Mouse (Mus musculus) midbrain, embryonic 10.5 days (tissue): ENCODE results near the gene Prkar1a. TPM values are rescaled to one million over a fixed set of nuclear protein-coding genes. Genes with fewer than 3 reads are reported as not detected.
"Not testable (repeated sequence)": the region's sequence is repeated elsewhere in the genome, so short reads cannot be mapped to it uniquely, and the experiment has no call there.

ENCODE experiments used
- DNase-seq: peaks from one replicate; pipeline ENCODE4 v3.0.0-alpha.2; 2017; ENCODE audit warnings: low spot score
- H3K27ac ChIP-seq: fragments of 300-500 bp; sonication (generic); replicated peaks from 2 replicates; pipeline ENCODE4 v1.5.1; 2016; ENCODE audit warnings: mild to moderate bottlenecking
- H3K27me3 ChIP-seq: fragments of 300-500 bp; sonication (generic); 2 replicates; pipeline ENCODE4 v1.6.1; 2016; ENCODE audit warnings: low read depth, mild to moderate bottlenecking; ENCODE audit not compliant: poor library complexity, severe bottlenecking
- H3K36me3 ChIP-seq: fragments of 300-500 bp; sonication (generic); 2 replicates; pipeline ENCODE4 v1.6.1; 2016; ENCODE audit warnings: mild to moderate bottlenecking, moderate library complexity
- H3K4me1 ChIP-seq: fragments of 300-500 bp; sonication (generic); 2 replicates; pipeline ENCODE4 v1.6.1; 2016
- H3K4me3 ChIP-seq: fragments of 300-500 bp; sonication (generic); 2 replicates; pipeline ENCODE4 v1.5.1; 2016; ENCODE audit warnings: mild to moderate bottlenecking, moderate library complexity
- H3K9me3 ChIP-seq: fragments of 300-500 bp; sonication (generic); replicated peaks from 2 replicates; pipeline ENCODE4 v1.6.1; 2016; ENCODE audit warnings: mild to moderate bottlenecking
- WGBS: fragments of 180-500 bp; shearing (Covaris S2); methylation state at CpG from one replicate; pipeline ENCODE4 v1.1.7; 2016; 5-methylcytosine and 5-hydroxymethylcytosine counted together
- polyA plus RNA-seq: library from polyadenylated mRNA; unstranded; fragments of >200 nt; fragmentation: Nextera tagmentation; extraction: Ambion mirVana; gene quantifications from 2 replicates; pipeline ENCODE4 v1.2.1, GENCODE M21; 2016

Prkar1a gene
- 309 and 361 TPM in 2 replicates for polyA plus RNA-seq

DNA sequence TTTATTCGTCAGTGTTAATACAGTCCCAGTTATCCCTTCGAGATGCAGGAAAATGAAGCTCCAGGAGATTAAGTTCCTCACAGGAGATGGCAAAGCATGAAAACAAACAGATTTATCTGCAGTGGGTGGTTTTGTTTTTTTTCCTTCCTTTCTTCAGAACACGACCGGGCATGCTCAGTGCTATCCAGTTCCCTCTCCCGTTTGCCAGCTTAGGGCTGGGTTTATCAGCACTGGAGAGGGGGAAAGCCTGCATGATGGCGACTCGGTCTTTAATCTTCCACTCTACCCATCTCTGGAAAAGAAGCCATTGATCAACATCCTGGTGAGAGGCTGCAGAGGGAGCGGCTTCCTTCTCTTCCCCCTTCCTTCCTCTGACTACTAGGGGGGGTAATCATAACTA lies at the start of gene Prkar1a:
Gene Prkar1a, plus strand, starts transcription at position 200 of the 400 bp plus-strand sequence.
- Histone ChIP-seq H3K36me3 (peaks cover 12% of the 10 kb centered on the region), H3K27ac (peak within 1 kb of the TSS; percentile 99), H3K4me3 (peak within 1 kb of the TSS; percentile 97), H3K27me3 (0 out of 2 replicates have a peak, but pooled peaks cover 9% of the 10 kb centered on the region), H3K9me3 (no peaks in the 10 kb centered on the region), H3K4me1 (peaks cover 42% of the 10 kb centered on the region)
- DNase-seq = no peak
- WGBS = 38% methylated on average over 8 of the region's 8 CpGs

- Histone ChIP-seq H3K27me3 (no peaks in the 10 kb centered on the region; the same call in 1 of the 2 replicates), H3K9me3 (no peaks in the 10 kb centered on the region), H3K4me1 (peaks cover 33% of the 10 kb centered on the region), H3K4me3 (no peak overlapping the region), H3K27ac (no peak overlapping the region), H3K36me3 (peaks cover 9% of the 10 kb centered on the region; the same call in 1 of the 2 replicates)
- 81% methylated on average over 6 of the region's 6 CpGs for WGBS
- DNase-seq = no peak
Measured at GRCm38 (mm10) chr11:109607600-109607999, 41.6 kb upstream of the Prkar1a start.

DNA sequence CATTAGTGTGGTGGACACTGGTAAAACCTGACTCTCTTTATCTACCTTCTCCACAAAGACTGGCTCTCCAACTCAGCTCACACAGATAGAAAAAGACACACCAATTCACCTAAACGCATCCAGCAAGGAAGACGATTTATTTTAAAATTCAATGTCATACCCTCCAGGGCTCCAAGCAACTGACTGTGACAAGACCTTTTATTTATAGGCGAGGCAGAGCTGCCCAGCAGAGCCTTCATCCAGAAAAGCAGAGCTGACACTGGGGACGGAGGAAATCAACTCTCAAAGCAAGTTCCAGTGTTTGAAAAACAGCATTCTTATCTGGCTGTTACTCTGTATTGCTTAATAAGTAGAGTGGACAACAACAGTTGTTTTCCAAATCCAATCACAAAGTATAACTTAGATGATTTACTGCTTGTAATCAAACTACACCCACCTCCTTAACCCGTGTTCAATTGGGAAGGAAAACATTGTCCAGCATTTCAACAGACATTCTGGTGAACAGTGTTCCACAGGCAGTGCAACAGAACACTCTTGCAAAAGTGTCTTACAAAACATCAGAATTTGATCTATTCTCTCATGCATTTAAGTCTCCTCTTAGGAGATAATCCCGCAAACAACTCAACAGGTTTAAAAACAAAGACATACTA lies 40.1 kb upstream of the Prkar1a start:
- no peak overlapping the region for H3K27ac ChIP-seq
- no peak for DNase-seq
- no peaks in the 10 kb centered on the region for H3K36me3 ChIP-seq
- peaks cover 4% of the 10 kb centered on the region; the same call in 1 of the 2 replicates for H3K27me3 ChIP-seq
- H3K4me1 ChIP-seq = peaks cover 33% of the 10 kb centered on the region
- no peaks in the 10 kb centered on the region for H3K9me3 ChIP-seq
- no peak overlapping the region for H3K4me3 ChIP-seq
- 79% methylated on average over 6 of the region's 6 CpGs for WGBS

GRCm38 (mm10) chr11:109610046-109610794 lies 39.0 kb upstream of the Prkar1a start:
- 17% methylated on average over 9 of the region's 9 CpGs for WGBS
- peak overlapping the region; percentile 88 for H3K27ac ChIP-seq
- DNase-seq = peak; percentile 15

DNA sequence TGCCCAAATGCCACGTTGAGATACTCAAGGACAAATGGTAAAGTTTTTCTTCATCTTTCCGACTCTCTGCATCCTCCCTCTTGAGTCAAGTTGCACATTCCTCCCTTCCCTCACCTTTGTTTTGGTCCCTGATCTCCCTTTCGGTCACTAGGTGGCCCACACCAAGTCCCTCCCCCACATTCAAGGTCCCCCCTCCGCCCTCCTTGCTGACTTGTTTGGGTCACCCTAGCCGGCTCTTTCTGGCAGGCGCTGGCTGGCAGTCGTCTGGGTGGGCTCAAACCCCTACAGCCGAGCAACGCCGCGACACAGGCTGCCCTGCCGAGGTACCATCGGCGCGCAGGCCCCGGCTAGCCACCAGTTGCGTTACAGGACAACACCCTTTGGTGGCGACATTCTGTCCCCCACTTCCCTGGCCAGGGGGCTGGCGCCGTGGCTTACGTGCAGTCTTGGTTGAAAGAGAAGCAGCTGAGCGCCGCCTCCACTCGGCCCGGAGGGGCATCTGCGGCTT lies 38.4 kb upstream of the Prkar1a start:
- H3K9me3 ChIP-seq = no peaks in the 10 kb centered on the region
- WGBS = under 1% methylated on average over 26 of the region's 26 CpGs
- H3K36me3 ChIP-seq = no peaks in the 10 kb centered on the region
- H3K27ac ChIP-seq = peak overlapping the region; percentile 88
- DNase-seq = no peak
- peaks cover 33% of the 10 kb centered on the region for H3K4me1 ChIP-seq
- peaks cover 4% of the 10 kb centered on the region; the same call in 1 of the 2 replicates for H3K27me3 ChIP-seq
- H3K4me3 ChIP-seq = peak overlapping the region; percentile 70

More at GRCm38 (mm10) chr11:109610046-109610794, 39.0 kb upstream of the Prkar1a start:
- Histone ChIP-seq H3K4me1 (peaks cover 33% of the 10 kb centered on the region), H3K9me3 (no peaks in the 10 kb centered on the region), H3K4me3 (peak overlapping the region; percentile 70), H3K36me3 (no peaks in the 10 kb centered on the region), H3K27me3 (peaks cover 4% of the 10 kb centered on the region; the same call in 1 of the 2 replicates)

GRCm38 (mm10) chr11:109611303-109612149 lies 37.7 kb upstream of the Prkar1a start, which contains the start of gene Wipi1:
Gene Wipi1, minus strand, starts transcription at chr11:109611967.
- Histone ChIP-seq H3K36me3 (no peaks in the 10 kb centered on the region), H3K27ac (peak within 1 kb of the TSS; percentile 88), H3K4me3 (peak within 1 kb of the TSS; percentile 70), H3K9me3 (no peaks in the 10 kb centered on the region), H3K4me1 (peaks cover 33% of the 10 kb centered on the region), H3K27me3 (peaks cover 4% of the 10 kb centered on the region; the same call in 1 of the 2 replicates)
- WGBS = under 1% methylated on average over 58 of the region's 58 CpGs
- DNase-seq = peak; percentile 99

DNA sequence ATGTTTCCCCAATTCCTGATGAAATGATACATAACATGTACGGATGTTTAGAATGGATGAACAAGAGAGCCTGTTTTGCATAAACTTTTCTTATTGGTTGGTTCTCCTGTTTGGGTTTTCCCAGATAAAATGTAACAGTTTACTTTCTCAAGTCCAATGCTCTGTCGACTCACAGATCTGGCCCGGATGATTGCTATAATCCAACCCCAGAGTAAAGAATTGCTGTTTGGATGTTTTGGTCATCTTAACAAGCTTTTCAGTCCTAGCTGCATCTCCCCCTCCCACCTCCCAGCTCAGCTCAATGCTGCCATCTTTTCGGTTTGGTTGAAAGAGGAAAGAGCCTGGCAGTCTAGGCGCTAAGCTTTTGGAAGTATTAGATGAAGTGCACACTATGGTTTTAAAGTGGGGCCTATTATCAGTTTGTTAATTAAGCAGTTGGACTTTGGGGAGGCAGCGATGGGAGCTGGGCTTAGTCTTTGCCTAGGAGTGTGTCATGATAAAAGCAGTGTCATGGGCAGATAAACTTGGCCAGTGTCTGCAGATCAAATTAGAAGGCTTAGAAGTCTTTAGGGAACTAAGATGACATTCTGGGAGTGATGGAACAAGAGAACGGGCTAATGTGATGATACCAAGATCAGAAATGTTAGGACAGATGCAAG lies 36.2 kb upstream of the Prkar1a start:
- no peak for DNase-seq
- H3K36me3 ChIP-seq = no peaks in the 10 kb centered on the region
- H3K4me1 ChIP-seq = peaks cover 33% of the 10 kb centered on the region
- H3K27me3 ChIP-seq = peaks cover 4% of the 10 kb centered on the region; the same call in 1 of the 2 replicates
- H3K9me3 ChIP-seq = no peaks in the 10 kb centered on the region
- no peak overlapping the region for H3K27ac ChIP-seq
- no peak overlapping the region for H3K4me3 ChIP-seq
- WGBS = 68% methylated on average over 7 of the region's 7 CpGs

- Histone ChIP-seq H3K27ac (no peak overlapping the region), H3K36me3 (no peaks in the 10 kb centered on the region), H3K27me3 (peaks cover 4% of the 10 kb centered on the region; the same call in 1 of the 2 replicates), H3K4me3 (no peak overlapping the region), H3K9me3 (no peaks in the 10 kb centered on the region), H3K4me1 (peaks cover 23% of the 10 kb centered on the region)
- no peak for DNase-seq
- WGBS = 72% methylated on average over 9 of the region's 9 CpGs
Measured at GRCm38 (mm10) chr11:109615286-109615685, 33.9 kb upstream of the Prkar1a start.

- no peak overlapping the region for H3K4me3 ChIP-seq
- 86% methylated on average over 4 of the region's 4 CpGs for WGBS
- no peak overlapping the region for H3K27ac ChIP-seq
- no peaks in the 10 kb centered on the region for H3K36me3 ChIP-seq
- no peaks in the 10 kb centered on the region for H3K9me3 ChIP-seq
- no peak for DNase-seq
- H3K27me3 ChIP-seq = peaks cover 4% of the 10 kb centered on the region; the same call in 1 of the 2 replicates
- peaks cover 13% of the 10 kb centered on the region for H3K4me1 ChIP-seq
Measured at GRCm38 (mm10) chr11:109616352-109616751, 32.9 kb upstream of the Prkar1a start.

DNA sequence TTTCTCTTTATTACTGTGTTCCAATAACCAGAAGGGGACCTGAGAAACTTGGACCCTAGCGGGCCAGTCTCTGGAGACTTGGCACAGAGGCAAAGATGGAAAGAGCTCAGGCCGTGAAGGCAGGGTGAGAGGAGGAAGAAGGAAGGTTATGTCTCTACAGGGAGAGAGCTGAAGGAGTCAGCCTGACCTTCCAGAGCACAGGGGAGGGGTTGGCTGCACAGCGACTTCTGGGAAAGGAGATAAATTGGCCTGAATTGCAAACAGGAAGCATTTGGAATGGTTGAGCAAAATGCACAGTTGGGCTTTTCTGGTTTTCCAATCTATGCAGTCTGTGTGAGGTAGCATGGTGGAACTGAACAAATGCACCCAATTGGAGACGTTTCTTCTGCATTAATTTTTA lies 32.4 kb upstream of the Prkar1a start:
- H3K4me3 ChIP-seq = no peak overlapping the region
- no peaks in the 10 kb centered on the region for H3K36me3 ChIP-seq
- 78% methylated on average over 4 of the region's 4 CpGs for WGBS
- H3K27ac ChIP-seq = no peak overlapping the region
- peaks cover 9% of the 10 kb centered on the region for H3K4me1 ChIP-seq
- DNase-seq = no peak
- H3K27me3 ChIP-seq = peaks cover 4% of the 10 kb centered on the region; the same call in 1 of the 2 replicates
- no peaks in the 10 kb centered on the region for H3K9me3 ChIP-seq

- H3K36me3 ChIP-seq, H3K9me3 ChIP-seq, H3K4me1 ChIP-seq, H3K4me3 ChIP-seq, H3K27ac ChIP-seq, H3K27me3 ChIP-seq: not testable (repeated sequence)
- WGBS = 30% methylated on average over 8 of the region's 8 CpGs
- DNase-seq = peak; percentile 33
Measured at GRCm38 (mm10) chr11:109619055-109619454, 30.1 kb upstream of the Prkar1a start.
